Mouse (Mus musculus) forebrain, embryonic 10.5 days (tissue): ENCODE data around the gene Ldb2. TPM values are rescaled to one million over a fixed set of nuclear protein-coding genes. Genes with fewer than 3 reads are reported as not detected.

Experiments used
- DNase-seq: peaks from one replicate; pipeline ENCODE4 v3.0.0-alpha.2; 2017; ENCODE audit warnings: low spot score; ENCODE audit errors: extremely low spot score
- H3K27ac ChIP-seq: fragments of 300-500 bp; sonication (generic); 2 replicates; pipeline ENCODE4 v1.5.1; 2016; ENCODE audit warnings: mild to moderate bottlenecking
- H3K27me3 ChIP-seq: fragments of 300-500 bp; sonication (generic); 2 replicates; pipeline ENCODE4 v1.6.1; 2016; ENCODE audit warnings: mild to moderate bottlenecking; ENCODE audit not compliant: poor library complexity, severe bottlenecking
- H3K36me3 ChIP-seq: fragments of 300-500 bp; sonication (generic); replicated peaks from 2 replicates; pipeline ENCODE4 v1.6.1; 2016; ENCODE audit warnings: mild to moderate bottlenecking, moderate library complexity
- H3K4me1 ChIP-seq: fragments of 300-500 bp; sonication (generic); 2 replicates; pipeline ENCODE4 v1.6.1; 2016
- H3K4me3 ChIP-seq: fragments of 300-500 bp; sonication (generic); 2 replicates; pipeline ENCODE4 v1.5.1; 2016; ENCODE audit warnings: mild to moderate bottlenecking, moderate library complexity
- H3K9me3 ChIP-seq: fragments of 300-500 bp; sonication (generic); 2 replicates; pipeline ENCODE4 v1.6.1; 2016; ENCODE audit warnings: mild to moderate bottlenecking, moderate library complexity
- WGBS: fragments of 180-500 bp; shearing (Covaris S2); methylation state at CpG from one replicate; pipeline ENCODE4 v1.1.7; 2016; 5-methylcytosine and 5-hydroxymethylcytosine counted together
- polyA plus RNA-seq: library from polyadenylated mRNA; unstranded; fragments of >200 nt; fragmentation: Nextera tagmentation; extraction: Ambion mirVana; gene quantifications from 2 replicates; pipeline ENCODE4 v1.2.1, GENCODE M21; 2016

Gene Ldb2
- 10.5 and 13.1 TPM in 2 replicates for polyA plus RNA-seq

DNA sequence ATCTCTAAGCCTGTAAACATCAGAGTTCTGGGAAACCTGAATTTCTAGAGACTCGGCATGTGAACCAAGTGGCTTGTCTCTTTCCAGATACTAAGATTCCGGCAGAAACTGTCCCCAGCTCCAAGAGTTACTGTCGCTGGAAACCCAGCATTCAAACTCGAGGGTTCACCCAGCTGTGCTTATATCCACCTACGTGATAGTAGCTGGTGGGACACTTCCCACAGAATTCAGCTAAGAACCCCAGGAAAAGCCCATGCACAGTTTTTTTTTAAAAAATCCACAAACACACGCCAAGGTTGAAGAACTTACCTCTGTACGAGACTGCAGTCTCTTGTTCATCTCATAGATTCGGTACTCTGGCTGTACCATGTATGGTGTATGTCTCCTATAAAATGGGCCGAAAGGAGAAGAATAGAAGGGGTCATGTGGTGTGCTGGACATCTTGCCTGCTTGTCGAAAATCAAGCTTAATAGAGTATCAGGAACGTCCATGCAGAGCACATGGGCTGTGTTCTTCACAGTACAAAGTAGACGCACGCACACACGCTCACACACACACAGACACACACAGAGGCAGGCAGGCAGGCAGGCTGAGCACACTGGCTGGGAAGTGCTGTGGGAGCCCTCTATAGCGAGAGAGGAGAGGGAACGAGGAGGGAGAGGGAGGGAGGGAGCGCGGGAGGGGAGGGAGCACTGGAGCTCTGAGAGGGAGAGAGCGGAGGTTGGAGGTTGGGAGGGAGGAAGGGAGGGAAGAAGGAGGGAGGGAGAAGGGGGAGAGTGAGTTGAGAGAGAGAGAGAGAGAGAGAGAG, at the start of gene Ldb2:
Gene Ldb2 (minus strand): TSS at position 628 of the 808 bp plus-strand sequence.
- peak within 1 kb of the TSS; percentile 83 for H3K27ac ChIP-seq
- WGBS = 2% methylated on average over 19 of the region's 19 CpGs
- peaks cover 44% of the 10 kb centered on the region for H3K4me1 ChIP-seq
- H3K36me3 ChIP-seq = no peaks in the 10 kb centered on the region
- H3K4me3 ChIP-seq = peak within 1 kb of the TSS; percentile 53
- DNase-seq = peak; percentile 70
- H3K9me3 ChIP-seq = no peaks in the 10 kb centered on the region
- H3K27me3 ChIP-seq = no peaks in the 10 kb centered on the region

DNA sequence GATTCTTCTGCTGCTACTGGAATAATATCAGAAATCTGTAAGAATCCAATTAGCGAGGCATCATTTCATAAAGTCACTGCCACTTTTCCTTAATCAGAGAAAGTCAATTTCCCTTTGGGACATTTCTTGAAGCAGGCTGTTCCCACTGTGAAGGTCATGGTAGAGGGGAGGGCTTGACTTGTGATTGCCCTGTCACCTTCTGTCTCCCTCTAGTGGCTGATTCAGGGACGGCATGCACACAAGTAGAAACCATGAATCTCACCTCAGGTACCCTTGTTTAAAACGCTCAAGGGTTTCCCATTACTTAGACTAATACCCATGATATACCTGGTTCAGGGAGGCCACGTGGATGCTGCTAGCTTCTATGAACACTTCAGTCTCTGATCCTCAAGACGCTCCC, 31.8 kb upstream of the Ldb2 start:
- WGBS = 65% methylated on average over 5 of the region's 5 CpGs
- Histone ChIP-seq H3K36me3 (no peaks in the 10 kb centered on the region), H3K4me3 (no peak overlapping the region), H3K27ac (no peak overlapping the region), H3K4me1 (no peaks in the 10 kb centered on the region), H3K27me3 (no peaks in the 10 kb centered on the region), H3K9me3 (no peaks in the 10 kb centered on the region)
- DNase-seq = no peak

DNA sequence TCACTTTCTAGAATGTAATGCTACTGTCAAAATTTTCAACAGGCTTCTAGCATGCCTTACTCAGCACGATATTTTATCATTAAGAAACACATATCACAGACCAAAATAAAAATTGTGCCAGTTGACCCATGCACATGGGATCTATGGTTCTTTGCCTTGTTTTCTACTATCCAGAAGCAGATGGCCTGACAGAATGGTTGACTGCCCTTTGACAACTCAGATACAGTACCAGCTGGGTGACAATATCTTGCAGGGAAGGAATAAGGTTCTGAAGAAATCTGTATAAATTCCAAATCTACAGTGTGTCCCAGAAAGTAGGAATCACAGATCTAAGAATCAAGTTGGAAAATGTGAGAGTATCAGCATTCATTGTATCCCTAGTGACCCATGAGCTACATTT, 16.0 kb upstream of the Ldb2 start:
- H3K27me3 ChIP-seq = no peaks in the 10 kb centered on the region
- DNase-seq = no peak
- H3K4me1 ChIP-seq = no peaks in the 10 kb centered on the region
- H3K36me3 ChIP-seq = no peaks in the 10 kb centered on the region
- no peak overlapping the region for H3K4me3 ChIP-seq
- H3K27ac ChIP-seq = no peak overlapping the region
- WGBS = 90% methylated on average over 1 of the region's 1 CpGs
- H3K9me3 ChIP-seq = no peaks in the 10 kb centered on the region

DNA sequence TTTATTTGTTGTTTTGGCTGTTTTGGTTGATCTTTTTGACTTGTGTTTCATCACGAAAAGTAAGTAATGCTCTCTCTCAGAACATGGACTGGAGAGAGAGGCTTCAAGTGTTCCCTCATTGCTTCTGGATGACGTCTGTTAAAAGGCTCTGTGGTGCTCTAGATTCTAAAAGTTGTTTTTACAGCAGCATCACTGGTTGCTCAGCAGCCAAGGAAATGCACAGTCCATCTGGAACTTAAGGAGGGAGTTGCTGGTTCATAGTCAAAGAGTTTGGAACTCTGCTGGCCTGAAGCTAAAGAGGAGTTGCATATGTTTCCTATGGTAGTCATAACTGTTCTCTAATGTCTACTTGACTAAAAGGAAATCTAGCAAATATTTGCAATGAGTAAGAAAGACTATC, 6.5 kb upstream of the Ldb2 start:
- WGBS = 90% methylated on average over 2 of the region's 2 CpGs
- H3K27me3 ChIP-seq = no peaks in the 10 kb centered on the region
- no peaks in the 10 kb centered on the region for H3K36me3 ChIP-seq
- no peak overlapping the region for H3K27ac ChIP-seq
- H3K4me1 ChIP-seq = peaks cover 6% of the 10 kb centered on the region
- no peak for DNase-seq
- H3K9me3 ChIP-seq = no peaks in the 10 kb centered on the region
- no peak overlapping the region for H3K4me3 ChIP-seq

- H3K27ac ChIP-seq = no peak overlapping the region
- no peaks in the 10 kb centered on the region for H3K9me3 ChIP-seq
- no peak overlapping the region for H3K4me3 ChIP-seq
- no peak for DNase-seq
- no peaks in the 10 kb centered on the region for H3K27me3 ChIP-seq
- no peaks in the 10 kb centered on the region for H3K36me3 ChIP-seq
- H3K4me1 ChIP-seq = peaks cover 39% of the 10 kb centered on the region
- WGBS = 33% methylated on average over 3 of the region's 3 CpGs
Measured at GRCm38 (mm10) chr5:44801100-44801499, 1.6 kb upstream of the Ldb2 start.

GRCm38 (mm10) chr5:44799861-44800260, 381 bp upstream of the Ldb2 start:
- H3K9me3 ChIP-seq = no peaks in the 10 kb centered on the region
- no peak for DNase-seq
- H3K27me3 ChIP-seq = no peaks in the 10 kb centered on the region
- peaks cover 39% of the 10 kb centered on the region for H3K4me1 ChIP-seq
- 23% methylated on average over 2 of the region's 2 CpGs for WGBS
- H3K36me3 ChIP-seq = no peaks in the 10 kb centered on the region
- H3K27ac ChIP-seq = peak overlapping the region; percentile 83
- H3K4me3 ChIP-seq = peak overlapping the region; percentile 53

DNA sequence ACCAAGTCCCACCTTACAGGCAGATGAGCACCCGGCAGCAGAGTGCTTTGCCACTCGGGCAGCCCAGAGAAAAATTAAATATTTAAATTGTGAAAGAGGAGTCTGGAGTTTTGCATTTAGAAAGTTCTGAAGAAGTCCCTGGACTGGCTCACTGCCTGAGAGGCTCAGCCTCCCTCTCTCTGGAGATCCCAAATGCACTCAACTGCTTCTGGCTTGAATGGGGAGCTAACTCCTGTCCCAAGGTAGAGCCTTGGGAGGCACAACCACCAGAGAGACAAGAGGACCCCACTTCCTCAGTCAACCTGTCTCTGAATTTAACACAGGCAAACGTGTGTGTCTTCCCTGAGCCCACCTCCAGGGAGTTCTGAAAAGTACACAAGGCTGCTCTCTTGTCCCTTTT, 987 bp downstream of the Ldb2 start:
- Histone ChIP-seq H3K4me1 (peaks cover 44% of the 10 kb centered on the region), H3K9me3 (no peaks in the 10 kb centered on the region), H3K27ac (peak overlapping the region; percentile 58; the same call in 1 of the 2 replicates), H3K4me3 (peak overlapping the region; percentile 53), H3K27me3 (no peaks in the 10 kb centered on the region), H3K36me3 (no peaks in the 10 kb centered on the region)
- DNase-seq = no peak
- WGBS = 3% methylated on average over 3 of the region's 3 CpGs

GRCm38 (mm10) chr5:44798056-44798455, 1.4 kb downstream of the Ldb2 start:
- H3K36me3 ChIP-seq = no peaks in the 10 kb centered on the region
- no peak for DNase-seq
- no peaks in the 10 kb centered on the region for H3K9me3 ChIP-seq
- H3K27ac ChIP-seq = 0 out of 2 replicates have a peak overlapping the region, but pooled peaks have one; percentile 58
- H3K4me1 ChIP-seq = peaks cover 44% of the 10 kb centered on the region
- H3K4me3 ChIP-seq = peak overlapping the region; percentile 53
- no peaks in the 10 kb centered on the region for H3K27me3 ChIP-seq
- WGBS = 11% methylated on average over 2 of the region's 2 CpGs

- Histone ChIP-seq H3K9me3 (no peaks in the 10 kb centered on the region), H3K4me3 (no peak overlapping the region), H3K36me3 (no peaks in the 10 kb centered on the region), H3K27ac (no peak overlapping the region), H3K4me1 (peaks cover 4% of the 10 kb centered on the region), H3K27me3 (no peaks in the 10 kb centered on the region)
- WGBS = 78% methylated on average over 3 of the region's 3 CpGs
- DNase-seq = no peak
Measured at GRCm38 (mm10) chr5:44784591-44784990, 14.9 kb downstream of the Ldb2 start.

- Histone ChIP-seq H3K9me3 (no peaks in the 10 kb centered on the region), H3K4me1 (peaks cover 4% of the 10 kb centered on the region), H3K27ac (no peak overlapping the region), H3K27me3 (no peaks in the 10 kb centered on the region), H3K36me3 (no peaks in the 10 kb centered on the region), H3K4me3 (no peak overlapping the region)
- DNase-seq = no peak
- WGBS = 88% methylated on average over 4 of the region's 4 CpGs
Measured at GRCm38 (mm10) chr5:44779340-44779739, 20.1 kb downstream of the Ldb2 start.

GRCm38 (mm10) chr5:44768472-44768871, 31.0 kb downstream of the Ldb2 start:
- H3K27ac ChIP-seq = no peak overlapping the region
- WGBS = 92% methylated on average over 8 of the region's 8 CpGs
- no peak overlapping the region for H3K4me3 ChIP-seq
- no peak for DNase-seq
- no peaks in the 10 kb centered on the region for H3K36me3 ChIP-seq
- no peaks in the 10 kb centered on the region for H3K27me3 ChIP-seq
- no peaks in the 10 kb centered on the region for H3K9me3 ChIP-seq
- no peaks in the 10 kb centered on the region for H3K4me1 ChIP-seq

GRCm38 (mm10) chr5:44764911-44765310, 34.6 kb downstream of the Ldb2 start:
- Histone ChIP-seq H3K27me3 (no peaks in the 10 kb centered on the region), H3K4me3 (no peak overlapping the region), H3K36me3 (no peaks in the 10 kb centered on the region), H3K4me1 (no peaks in the 10 kb centered on the region), H3K27ac (no peak overlapping the region), H3K9me3 (no peaks in the 10 kb centered on the region)
- no peak for DNase-seq
- 87% methylated on average over 7 of the region's 7 CpGs for WGBS

- Histone ChIP-seq H3K27me3 (no peaks in the 10 kb centered on the region), H3K4me3 (no peak overlapping the region), H3K27ac (no peak overlapping the region), H3K9me3 (no peaks in the 10 kb centered on the region), H3K4me1 (no peaks in the 10 kb centered on the region), H3K36me3 (no peaks in the 10 kb centered on the region)
- WGBS = 85% methylated on average over 4 of the region's 4 CpGs
- no peak for DNase-seq
Measured at GRCm38 (mm10) chr5:44759178-44759577, 40.3 kb downstream of the Ldb2 start.
